Mouse (Mus musculus) heart, postnatal 0 days (tissue): ENCODE data around the gene Gas6.

Source experiments
- CTCF ChIP-seq: IDR thresholded peaks from 2 replicates; pipeline ENCODE4 v1.5.1; 2016; ENCODE audit warnings: antibody characterized with exemption, control low read depth, low read depth
- EP300 ChIP-seq: IDR thresholded peaks from 2 replicates; pipeline ENCODE4 v1.6.1; 2016; ENCODE audit warnings: antibody characterized with exemption, low read depth

DNA sequence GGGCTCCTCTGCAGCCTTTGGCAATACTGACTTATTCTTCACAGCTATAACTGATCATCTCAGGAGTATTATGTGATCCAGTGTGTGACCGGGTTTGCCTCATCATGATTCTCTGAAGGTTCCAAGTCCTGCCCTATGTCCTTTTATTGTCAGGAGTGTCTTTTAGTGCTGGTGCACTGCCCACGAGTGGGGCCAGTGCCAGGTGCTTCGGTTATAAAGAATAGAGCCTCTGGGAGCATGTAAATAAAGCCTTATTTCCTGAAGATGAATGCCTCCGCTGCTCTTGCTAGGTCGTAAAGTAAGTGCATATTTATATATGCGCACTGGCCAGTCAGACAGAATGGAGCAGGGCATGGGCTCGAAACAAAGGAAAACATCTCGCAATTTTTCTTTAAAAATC is 38.8 kb upstream of the Gas6 start:
- no peak for TF ChIP-seq EP300
- no peak for TF ChIP-seq CTCF
